Mouse (Mus musculus) testis, adult 2 months (tissue): ENCODE data around the gene Cog4. TPM values are rescaled to one million over a fixed set of nuclear protein-coding genes. Genes with fewer than 3 reads are reported as not detected.
A peak's percentile ranks its signal among the peaks of the same experiment; 100 is the strongest.

ENCODE experiments used
- H3K27ac ChIP-seq: fragments of 200-500 bp; 2 replicates; pipeline ENCODE4 v1.5.1; 2012; ENCODE audit warnings: low read depth, low read length; ENCODE audit not compliant: control insufficient read depth, insufficient read depth
- H3K27me3 ChIP-seq: fragments of 200-500 bp; 2 replicates; pipeline ENCODE4 v1.6.1; 2012; ENCODE audit warnings: mild to moderate bottlenecking, low read length, moderate library complexity; ENCODE audit not compliant: control insufficient read depth, insufficient read depth
- H3K36me3 ChIP-seq: fragments of 200-500 bp; 2 replicates; pipeline ENCODE4 v1.6.1; 2012; ENCODE audit warnings: mild to moderate bottlenecking, low read length; ENCODE audit not compliant: control insufficient read depth, insufficient read depth
- H3K4me1 ChIP-seq: fragments of 200-500 bp; 2 replicates; pipeline ENCODE4 v1.6.1; 2012; ENCODE audit warnings: low read length; ENCODE audit not compliant: control insufficient read depth, insufficient read depth
- H3K4me3 ChIP-seq: fragments of 200-500 bp; 2 replicates; pipeline ENCODE4 v1.5.1; 2012; ENCODE audit warnings: low read depth, mild to moderate bottlenecking, low read length, moderate library complexity, mixed read lengths; ENCODE audit not compliant: control insufficient read depth
- CTCF ChIP-seq: fragments of 200-500 bp; IDR thresholded peaks from 2 replicates; pipeline ENCODE4 v1.5.1; 2012; ENCODE audit warnings: low read depth, mild to moderate bottlenecking, inconsistent platforms, low read length, moderate library complexity; ENCODE audit not compliant: control insufficient read depth, insufficient read depth, insufficient replicate concordance
- POLR2A ChIP-seq: fragments of 200-500 bp; IDR thresholded peaks from 2 replicates; pipeline ENCODE4 v1.6.1; 2012; ENCODE audit warnings: low read depth, mild to moderate bottlenecking, inconsistent platforms, low read length, moderate library complexity; ENCODE audit not compliant: control insufficient read depth
- polyA plus RNA-seq: library from polyadenylated mRNA; depleted of rRNA; stranded (reverse); fragments of >200 nt; gene quantifications from 2 replicates; pipeline ENCODE4 v1.2.3, GENCODE M21; 2012

Cog4 gene
- polyA plus RNA-seq, 1 experiment = 49.6 TPM

DNA sequence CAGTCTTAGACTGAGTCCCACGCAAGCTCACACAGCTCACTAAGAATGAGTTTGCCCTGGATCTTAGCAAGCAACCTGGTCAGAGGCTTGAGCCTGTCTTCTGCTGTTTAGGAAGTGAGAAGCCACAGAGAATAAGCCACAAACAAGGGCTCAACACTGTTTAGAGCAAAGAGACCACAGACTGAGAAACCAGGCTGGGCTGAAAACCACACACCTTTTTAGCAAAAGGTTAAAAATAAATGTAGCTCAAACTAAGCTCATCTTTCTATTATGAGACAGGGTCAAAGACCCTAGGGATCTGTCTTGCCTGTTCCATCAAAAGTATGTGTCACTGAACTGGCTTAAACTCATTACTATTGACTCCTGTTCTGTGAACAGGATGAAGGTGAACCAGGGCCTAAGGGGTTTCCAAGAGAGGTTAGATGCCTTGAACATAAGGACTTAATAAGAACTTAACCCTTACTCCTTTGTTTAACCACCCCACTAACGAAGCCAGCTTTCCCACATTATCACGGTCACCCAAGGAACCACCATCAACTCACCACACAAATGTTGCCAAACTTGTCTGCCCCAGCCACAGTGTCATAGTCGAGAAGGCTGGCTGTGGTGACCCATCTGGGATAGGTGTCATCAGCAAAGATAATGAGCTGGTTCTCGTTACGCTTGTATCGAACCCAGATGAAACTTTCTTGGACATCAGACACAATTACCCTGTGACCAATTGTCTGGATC is 33.2 kb upstream of the Cog4 start:
- no peak for TF ChIP-seq POLR2A
- no peak for TF ChIP-seq CTCF
- H3K4me3 ChIP-seq = no peak overlapping the region
- H3K4me1 ChIP-seq = peaks cover 3% of the 10 kb centered on the region

DNA sequence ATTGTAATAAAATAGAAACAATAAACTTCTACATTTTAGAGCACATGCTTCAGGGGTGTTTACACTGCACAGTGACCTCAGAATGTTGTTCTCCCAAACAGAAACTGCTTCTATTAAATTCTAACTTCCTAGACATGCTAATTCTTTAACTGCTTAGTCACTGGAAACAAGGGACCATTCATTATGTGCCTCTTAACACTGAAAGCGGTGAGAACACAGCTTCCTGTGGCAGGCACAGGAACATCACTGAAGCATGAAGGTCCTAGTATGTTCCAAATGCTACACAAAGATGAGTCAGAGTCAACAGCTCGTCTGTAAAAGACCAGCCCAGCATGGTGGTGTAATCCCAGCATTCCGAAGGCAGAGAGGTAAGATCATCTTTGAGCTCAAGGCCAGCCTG is 31.1 kb upstream of the Cog4 start:
- TF ChIP-seq POLR2A = no peak
- no peak for TF ChIP-seq CTCF
- H3K4me3 ChIP-seq = no peak overlapping the region
- H3K27ac ChIP-seq = no peak overlapping the region
- H3K4me1 ChIP-seq = peaks cover 3% of the 10 kb centered on the region
- no peaks in the 10 kb centered on the region for H3K27me3 ChIP-seq
- H3K36me3 ChIP-seq = peaks cover 14% of the 10 kb centered on the region

More for the DNA sequence above, 33.2 kb upstream of the Cog4 start:
- H3K27ac ChIP-seq = no peak overlapping the region
- peaks cover 14% of the 10 kb centered on the region for H3K36me3 ChIP-seq
- no peaks in the 10 kb centered on the region for H3K27me3 ChIP-seq

DNA sequence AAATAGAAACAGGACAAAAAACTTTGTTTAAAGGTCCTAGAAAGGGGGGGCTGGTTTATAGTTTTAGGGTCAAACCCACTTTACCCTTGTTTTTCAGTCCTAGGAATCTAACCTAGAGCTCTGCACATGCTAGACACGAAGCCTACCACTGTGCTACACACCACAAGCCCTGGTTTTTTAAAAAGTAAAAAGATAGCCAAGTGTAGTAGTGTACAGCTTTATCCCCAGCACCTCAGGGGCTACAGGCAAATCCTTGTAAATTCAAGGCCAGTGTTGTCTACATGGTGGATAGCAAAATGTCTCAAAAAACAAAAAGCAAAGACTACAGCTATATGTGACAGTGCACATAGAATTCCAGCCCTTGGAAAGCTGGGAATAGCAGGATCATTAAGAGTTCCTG is 29.4 kb upstream of the Cog4 start:
- H3K27ac ChIP-seq = peak overlapping the region; percentile 49
- no peaks in the 10 kb centered on the region for H3K27me3 ChIP-seq
- TF ChIP-seq POLR2A (no peak), CTCF (no peak)
- H3K4me3 ChIP-seq = no peak overlapping the region
- H3K4me1 ChIP-seq = peaks cover 3% of the 10 kb centered on the region
- peaks cover 14% of the 10 kb centered on the region for H3K36me3 ChIP-seq

- no peaks in the 10 kb centered on the region for H3K4me1 ChIP-seq
- H3K27ac ChIP-seq = no peak overlapping the region
- H3K4me3 ChIP-seq = no peak overlapping the region
- no peaks in the 10 kb centered on the region for H3K27me3 ChIP-seq
- TF ChIP-seq POLR2A (no peak), CTCF (no peak)
- H3K36me3 ChIP-seq = peaks cover 9% of the 10 kb centered on the region
Observed at GRCm38 (mm10) chr8:110818593-110818992, 27.8 kb upstream of the Cog4 start.

DNA sequence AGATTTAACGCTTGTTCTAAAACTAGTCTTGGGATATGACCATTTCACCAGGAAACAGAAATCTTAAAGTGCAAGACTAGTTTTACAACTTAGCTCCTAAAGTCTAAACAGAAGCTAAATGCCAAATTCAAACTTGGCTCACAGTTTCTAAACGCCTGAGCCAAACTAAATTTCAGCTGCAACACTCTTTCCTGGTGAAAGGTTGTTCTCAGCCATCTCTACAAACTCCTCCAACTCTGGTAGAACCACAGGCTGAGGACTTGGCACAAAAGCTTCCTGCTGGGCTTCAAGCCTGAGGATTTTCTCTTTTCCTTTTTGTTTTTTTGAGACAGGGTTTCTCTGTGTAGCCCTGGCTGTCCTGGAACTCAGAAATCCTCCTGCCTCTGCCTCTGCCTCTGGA is 26.1 kb upstream of the Cog4 start:
- H3K4me1 ChIP-seq = no peaks in the 10 kb centered on the region
- TF ChIP-seq CTCF = no peak
- no peak for TF ChIP-seq POLR2A
- no peak overlapping the region for H3K4me3 ChIP-seq
- H3K27ac ChIP-seq = no peak overlapping the region
- no peaks in the 10 kb centered on the region for H3K27me3 ChIP-seq
- H3K36me3 ChIP-seq = peaks cover 10% of the 10 kb centered on the region

- no peak for TF ChIP-seq CTCF
- TF ChIP-seq POLR2A = no peak
- Histone ChIP-seq H3K36me3 (peaks cover 13% of the 10 kb centered on the region), H3K27me3 (no peaks in the 10 kb centered on the region), H3K4me1 (no peaks in the 10 kb centered on the region), H3K4me3 (no peak overlapping the region), H3K27ac (no peak overlapping the region)
Observed at GRCm38 (mm10) chr8:110821960-110822359, 24.4 kb upstream of the Cog4 start.

DNA sequence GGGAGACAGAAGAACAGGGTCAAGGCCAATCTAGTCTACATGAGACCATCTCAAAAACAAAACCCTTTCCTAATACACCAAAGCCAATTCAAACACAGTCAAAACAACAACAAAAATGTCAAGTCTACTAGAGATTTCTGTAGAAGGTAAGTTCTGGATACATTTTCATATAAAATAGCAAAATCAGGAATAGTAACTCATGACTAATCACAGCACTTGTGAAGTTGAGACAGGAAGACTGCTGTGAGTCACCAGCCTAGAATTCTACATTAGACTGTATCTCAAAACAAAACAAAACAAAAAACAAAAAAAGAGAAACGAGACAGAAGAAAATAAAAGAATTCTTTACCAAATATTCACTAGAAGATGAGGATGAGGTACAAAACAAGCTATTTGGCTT is 21.5 kb upstream of the Cog4 start:
- Histone ChIP-seq H3K4me3 (no peak overlapping the region), H3K27me3 (no peaks in the 10 kb centered on the region), H3K27ac (no peak overlapping the region), H3K4me1 (no peaks in the 10 kb centered on the region), H3K36me3 (peaks cover 13% of the 10 kb centered on the region)
- TF ChIP-seq CTCF = no peak
- no peak for TF ChIP-seq POLR2A
